Mouse (Mus musculus) lung, postnatal 0 days (tissue): ENCODE measurements at regions not wholly inside any gene's neighbourhood (a gene's known extent, or its start where the extent isn't known, plus 50 kb on each side); places are given as distances from the start of the nearest gene placed in this dataset.

Source experiments
- CTCF ChIP-seq: IDR thresholded peaks from 2 replicates; pipeline ENCODE4 v1.5.1; 2016; ENCODE audit warnings: antibody characterized with exemption, mild to moderate bottlenecking
- EP300 ChIP-seq: IDR thresholded peaks from 2 replicates; pipeline ENCODE4 v1.6.1; 2016; ENCODE audit warnings: antibody characterized with exemption, mild to moderate bottlenecking, control low read depth

DNA sequence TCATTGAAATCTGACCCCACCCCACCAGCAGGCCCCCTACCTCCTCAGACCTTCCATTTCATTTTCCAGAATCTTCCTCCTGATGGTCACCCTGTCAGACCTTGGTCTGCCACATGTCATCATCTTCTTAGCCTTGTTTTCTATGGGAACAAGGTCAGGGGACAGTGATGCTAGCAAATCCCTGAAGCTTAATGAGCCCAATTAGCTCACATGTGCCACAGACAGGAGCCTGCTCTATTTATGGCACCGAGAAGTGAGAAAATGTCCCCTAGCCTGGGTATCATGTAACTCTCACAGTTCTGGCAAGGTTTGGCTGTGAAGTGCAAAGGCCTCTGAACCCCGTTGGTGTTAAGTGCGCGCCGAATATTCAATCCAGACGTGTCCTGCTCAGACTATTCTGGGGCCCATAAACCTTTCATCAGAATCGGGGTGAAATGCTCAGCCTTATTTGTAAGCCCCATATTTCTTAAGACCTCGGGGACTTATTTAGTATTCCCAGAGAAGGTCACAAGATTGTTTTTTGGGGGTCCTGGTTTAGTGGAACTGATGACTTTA, 57.6 kb downstream of the Evx1 start:
- TF ChIP-seq CTCF = no peak
- TF ChIP-seq EP300 = no peak
